Mouse (Mus musculus): ENCODE data around the gene Olfr1324.
"Not testable (repeated sequence)": the region's sequence is repeated elsewhere in the genome, so short reads cannot be mapped to it uniquely, and the experiment has no call there.

Gene Olfr1324

DNA sequence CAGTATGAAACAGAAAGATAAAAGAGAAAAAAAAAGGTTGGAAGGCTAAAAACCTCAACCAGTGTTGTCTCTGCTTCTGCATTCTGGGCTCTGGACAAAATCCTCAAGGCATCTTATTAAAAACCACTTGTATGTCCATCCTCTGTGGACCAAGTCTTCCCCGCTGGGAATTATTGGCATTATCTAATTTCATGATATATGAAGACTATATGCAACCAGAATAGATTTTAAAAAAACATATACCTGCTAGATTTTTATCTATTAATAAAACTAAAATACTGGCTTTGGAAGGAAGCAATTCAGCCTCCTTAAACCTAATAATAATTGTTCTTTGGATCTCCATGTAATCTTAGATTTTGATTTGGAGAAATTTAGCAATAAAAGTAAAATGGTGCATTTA lies at the start of gene Olfr1324:
Gene Olfr1324 (minus strand): TSS at position 101 of the 400 bp plus-strand sequence.
- no peak for DNase-seq (ENCODE audit: low read depth, low spot score)

GRCm38 (mm10) chrX:50470341-50470740 lies 42.0 kb upstream of the Olfr1324 start:
- not testable (repeated sequence) for DNase-seq (ENCODE audit: low read depth, low spot score)

- no peak for DNase-seq (ENCODE audit: low read depth, low spot score)
These were observed 27.8 kb upstream of the Olfr1324 start for GRCm38 (mm10) chrX:50456136-50456535.

DNA sequence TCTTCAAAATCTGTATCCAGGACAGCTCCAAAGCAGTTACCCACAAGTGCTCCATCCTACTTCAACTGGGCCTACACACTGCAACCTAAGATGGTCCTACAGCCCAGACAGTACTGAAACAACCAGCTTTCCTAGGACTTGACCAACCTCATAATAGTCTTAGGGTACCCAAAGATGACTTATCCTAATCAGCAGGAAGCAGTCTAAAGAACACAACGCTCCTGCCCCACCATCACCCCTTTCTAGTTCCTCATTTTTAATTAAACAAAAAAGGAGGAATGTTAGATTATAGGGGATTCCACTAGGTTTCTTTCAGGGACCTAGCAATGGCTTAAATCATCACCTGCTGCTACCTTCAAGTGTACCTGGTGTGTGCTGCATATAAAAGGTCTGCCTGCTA lies 15.1 kb upstream of the Olfr1324 start:
- DNase-seq (ENCODE audit: low read depth, low spot score), result no peak

DNA sequence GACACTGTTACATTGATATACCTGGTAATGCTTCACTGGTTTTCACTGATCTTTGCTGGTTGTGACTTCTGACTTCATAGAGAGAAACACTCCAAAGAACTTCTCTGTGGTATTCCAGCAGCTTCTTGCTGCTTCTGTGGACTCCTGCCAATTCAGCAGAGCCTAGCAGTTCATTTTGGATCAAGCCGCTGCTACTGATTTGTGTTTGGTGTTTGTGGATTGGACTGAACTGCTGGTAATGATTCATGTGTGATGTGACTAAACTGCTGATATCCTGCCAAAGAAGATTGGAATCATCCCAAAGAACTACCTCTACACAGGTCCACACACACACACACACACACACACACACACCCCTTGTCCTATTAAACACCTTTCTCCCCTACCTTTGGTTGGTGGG lies 14.4 kb upstream of the Olfr1324 start:
- DNase-seq (ENCODE audit: low read depth, low spot score), result no peak

DNA sequence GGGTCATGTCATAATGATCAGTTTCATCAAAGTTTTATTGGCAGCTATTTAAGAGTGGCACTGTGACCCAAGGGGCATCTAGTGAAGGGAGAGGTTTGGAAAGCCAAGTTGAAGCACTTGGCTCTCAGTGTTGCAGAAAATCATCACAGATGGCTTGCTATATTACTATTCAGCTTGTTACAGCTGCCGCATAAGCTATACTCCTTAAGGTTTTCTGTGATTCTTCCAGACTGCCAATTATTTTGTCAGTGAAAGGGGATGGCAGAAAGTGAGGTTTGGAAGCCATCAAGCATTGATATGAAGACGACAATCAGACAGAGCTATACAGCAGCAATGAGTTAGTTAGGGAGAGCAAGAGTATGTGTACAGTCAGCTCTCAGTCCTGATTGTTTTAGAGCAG lies 4.2 kb upstream of the Olfr1324 start:
- DNase-seq (ENCODE audit: low read depth, low spot score), result no peak

- DNase-seq (ENCODE audit: low read depth, low spot score), result no peak
These were observed 478 bp downstream of the Olfr1324 start for GRCm38 (mm10) chrX:50427712-50428328.

GRCm38 (mm10) chrX:50425899-50426436 lies 2.3 kb downstream of the Olfr1324 start:
- no peak for DNase-seq (ENCODE audit: low read depth, low spot score)

GRCm38 (mm10) chrX:50410361-50410760 lies 17.9 kb downstream of the Olfr1324 start:
- DNase-seq (ENCODE audit: low read depth, low spot score), result not testable (repeated sequence)

DNA sequence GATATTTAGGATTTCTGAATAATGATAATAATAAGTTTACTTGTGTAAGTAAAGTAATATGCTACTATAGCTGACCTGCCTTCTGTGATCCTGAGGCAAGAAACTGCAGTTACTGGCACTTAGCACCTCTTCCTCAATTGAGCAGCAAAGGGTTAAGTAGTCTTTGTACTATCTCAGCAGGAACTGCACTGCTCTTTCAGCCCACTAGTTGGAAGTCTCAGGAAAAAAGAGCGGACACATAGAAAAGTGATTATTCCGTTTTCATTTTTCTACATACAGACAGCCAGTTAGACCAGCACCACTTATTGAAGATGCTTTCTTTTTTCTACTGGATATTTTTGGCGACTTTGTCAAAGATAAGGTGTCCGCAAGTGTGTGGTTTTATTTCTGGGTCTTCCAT lies 37.7 kb downstream of the Olfr1324 start:
- DNase-seq (ENCODE audit: low read depth, low spot score), result not testable (repeated sequence)

GRCm38 (mm10) chrX:50374978-50375377 lies 53.3 kb downstream of the Olfr1324 start:
- no peak for DNase-seq (ENCODE audit: low read depth, low spot score)
